Mouse (Mus musculus) ES-Bruce4 (cell line): Measurements from ENCODE around the gene Akt2. TPM values are rescaled to one million over a fixed set of nuclear protein-coding genes. Genes with fewer than 3 reads are reported as not detected.

Experiments
- H3K27ac ChIP-seq: 2 replicates; pipeline ENCODE4 v1.5.1; 2012; ENCODE audit warnings: low read length, inconsistent platforms; ENCODE audit not compliant: insufficient read depth
- H3K27me3 ChIP-seq: 2 replicates; pipeline ENCODE4 v1.6.1; 2012; ENCODE audit warnings: mild to moderate bottlenecking, low read length, inconsistent platforms; ENCODE audit not compliant: control insufficient read depth, poor library complexity, insufficient read depth, severe bottlenecking
- H3K36me3 ChIP-seq: 2 replicates; pipeline ENCODE4 v1.6.1; 2012; ENCODE audit warnings: inconsistent platforms, mild to moderate bottlenecking, low read length, moderate library complexity; ENCODE audit not compliant: control insufficient read depth, poor library complexity, insufficient read depth, severe bottlenecking
- H3K4me1 ChIP-seq: one replicate; pipeline ENCODE4 v1.8.1; 2011; ENCODE audit warnings: low read length; ENCODE audit not compliant: control insufficient read depth, insufficient read depth
- H3K4me3 ChIP-seq: 2 replicates; pipeline ENCODE4 v1.5.1; 2011; ENCODE audit warnings: low read depth, mild to moderate bottlenecking, low read length
- H3K9ac ChIP-seq: 2 replicates; pipeline ENCODE4 v1.6.1; 2012; ENCODE audit warnings: low read depth, mild to moderate bottlenecking, inconsistent platforms; ENCODE audit not compliant: poor library complexity, severe bottlenecking
- H3K9me3 ChIP-seq: replicated peaks from 2 replicates; pipeline ENCODE4 v1.6.1; 2012; ENCODE audit warnings: mild to moderate bottlenecking, low read length, inconsistent platforms; ENCODE audit not compliant: control insufficient read depth, poor library complexity, insufficient read depth, severe bottlenecking
- CTCF ChIP-seq: IDR thresholded peaks from one replicate; pipeline ENCODE4 v1.8.1; 2011; ENCODE audit warnings: low read depth, low read length
- EP300 ChIP-seq: IDR thresholded peaks from 2 replicates; pipeline ENCODE4 v1.6.1; 2011; ENCODE audit warnings: low read depth, low read length; ENCODE audit not compliant: insufficient read depth
- POLR2A ChIP-seq: IDR thresholded peaks from one replicate; pipeline ENCODE4 v1.8.1; 2011; ENCODE audit warnings: low read length; ENCODE audit not compliant: insufficient read depth
- polyA plus RNA-seq: library from polyadenylated mRNA; stranded (reverse); fragments of >200 nt; gene quantifications from 2 replicates; pipeline ENCODE4 v1.2.4, GENCODE M21; 2011; ENCODE audit warnings: low read depth; ENCODE audit not compliant: missing spikeins, insufficient read depth, insufficient read length

The Akt2 gene
- polyA plus RNA-seq, 1 experiment = 38.7 TPM

GRCm38 (mm10) chr7:27683218-27683617, 91.9 kb downstream of the Akt2 start:
- TF ChIP-seq POLR2A (no peak), EP300 (no peak), CTCF (no peak)
- Histone ChIP-seq H3K27ac (no peak overlapping the region), H3K9me3 (no peaks in the 10 kb centered on the region), H3K36me3 (no peaks in the 10 kb centered on the region), H3K27me3 (no peaks in the 10 kb centered on the region), H3K9ac (no peak overlapping the region), H3K4me1 (no peaks in the 10 kb centered on the region), H3K4me3 (no peak overlapping the region)

GRCm38 (mm10) chr7:27685220-27685619, 93.9 kb downstream of the Akt2 start:
- no peak overlapping the region for H3K27ac ChIP-seq

DNA sequence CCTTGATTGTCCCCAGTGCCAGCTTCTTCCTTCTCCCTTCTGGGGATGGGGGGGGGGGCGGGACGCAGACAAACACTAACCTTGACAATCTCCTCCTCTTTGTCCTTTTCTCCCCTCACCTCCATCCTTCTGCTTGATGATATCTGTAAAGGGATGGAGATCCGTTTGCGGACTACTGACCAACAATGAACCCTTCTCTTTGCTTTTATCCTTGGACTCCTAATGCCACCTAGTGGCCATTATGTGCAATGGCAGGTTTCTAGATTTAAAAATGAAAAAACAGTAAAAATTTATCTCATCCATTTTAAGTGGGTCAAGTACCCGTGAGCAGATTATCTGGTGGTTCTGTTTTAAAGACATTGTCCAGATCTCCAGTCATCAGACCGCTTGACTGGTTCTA, 94.3 kb downstream of the Akt2 start:
- TF ChIP-seq CTCF (no peak), EP300 (no peak), POLR2A (no peak)
- Histone ChIP-seq H3K36me3 (no peaks in the 10 kb centered on the region), H3K9ac (no peak overlapping the region), H3K27me3 (no peaks in the 10 kb centered on the region), H3K27ac (no peak overlapping the region), H3K4me1 (no peaks in the 10 kb centered on the region), H3K9me3 (no peaks in the 10 kb centered on the region), H3K4me3 (no peak overlapping the region)

More at GRCm38 (mm10) chr7:27685220-27685619, 93.9 kb downstream of the Akt2 start:
- Histone ChIP-seq H3K4me3 (no peak overlapping the region), H3K4me1 (no peaks in the 10 kb centered on the region), H3K9ac (no peak overlapping the region), H3K27me3 (no peaks in the 10 kb centered on the region), H3K36me3 (no peaks in the 10 kb centered on the region), H3K9me3 (no peaks in the 10 kb centered on the region)
- TF ChIP-seq CTCF = no peak
- TF ChIP-seq POLR2A = no peak
- no peak for TF ChIP-seq EP300

GRCm38 (mm10) chr7:27687043-27687442, 95.7 kb downstream of the Akt2 start:
- H3K27me3 ChIP-seq = no peaks in the 10 kb centered on the region
- H3K36me3 ChIP-seq = no peaks in the 10 kb centered on the region
- no peak overlapping the region for H3K4me3 ChIP-seq
- no peaks in the 10 kb centered on the region for H3K4me1 ChIP-seq
- TF ChIP-seq POLR2A (no peak), CTCF (no peak), EP300 (no peak)
- no peaks in the 10 kb centered on the region for H3K9me3 ChIP-seq
- H3K27ac ChIP-seq = no peak overlapping the region
- no peak overlapping the region for H3K9ac ChIP-seq

DNA sequence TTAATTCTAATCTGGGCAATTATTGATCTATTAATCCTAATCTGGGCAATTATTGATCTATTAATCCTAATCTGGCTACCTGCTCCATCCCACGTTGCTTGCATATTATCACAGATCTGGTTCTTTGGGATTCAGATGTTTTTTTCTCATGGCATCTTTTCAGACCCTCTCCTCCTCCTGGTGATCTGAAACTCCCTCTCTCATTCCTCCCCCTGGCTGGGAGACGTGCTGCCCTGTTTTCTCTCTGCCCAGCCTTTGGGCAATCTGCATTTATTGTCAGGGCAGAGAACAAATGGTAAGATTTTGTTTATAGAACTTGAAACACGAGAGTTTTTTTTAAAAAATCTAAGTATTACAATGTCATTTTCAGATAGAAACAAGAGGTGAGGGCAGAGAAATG, 96.5 kb downstream of the Akt2 start:
- Histone ChIP-seq H3K9me3 (no peaks in the 10 kb centered on the region), H3K4me1 (no peaks in the 10 kb centered on the region), H3K4me3 (no peak overlapping the region), H3K9ac (peak overlapping the region; percentile 76; the same call in 1 of the 2 replicates), H3K27me3 (no peaks in the 10 kb centered on the region), H3K27ac (no peak overlapping the region), H3K36me3 (no peaks in the 10 kb centered on the region)
- no peak for TF ChIP-seq EP300
- TF ChIP-seq POLR2A = no peak
- TF ChIP-seq CTCF = no peak

GRCm38 (mm10) chr7:27688246-27688788, 97.0 kb downstream of the Akt2 start:
- H3K9me3 ChIP-seq = no peaks in the 10 kb centered on the region
- no peaks in the 10 kb centered on the region for H3K36me3 ChIP-seq
- no peaks in the 10 kb centered on the region for H3K4me1 ChIP-seq
- peak overlapping the region; percentile 34; the same call in 1 of the 2 replicates for H3K4me3 ChIP-seq
- peak overlapping the region; percentile 76 for H3K9ac ChIP-seq
- no peaks in the 10 kb centered on the region for H3K27me3 ChIP-seq
- H3K27ac ChIP-seq = no peak overlapping the region
- TF ChIP-seq CTCF (no peak), POLR2A (no peak), EP300 (no peak)
